Mouse (Mus musculus) granulocyte monocyte progenitor cell, adult 5-6 weeks (primary cell): ENCODE results near the gene Ip6k3. TPM values are rescaled to one million over a fixed set of nuclear protein-coding genes. Genes with fewer than 3 reads are reported as not detected.

Experiments
- total RNA-seq, 2 experiments: library from RNA; stranded (forward) in 1 of 2; stranded (reverse) in 1 of 2; fragments of 200-712, 200-1000 nt in 1 of 2; fragments of >200 nt in 1 of 2; fragmentation: Nextera tagmentation in 1 of 2; gene quantifications; 2 replicates each; pipeline ENCODE4 v1.2.3; 2014 to 2017

The Ip6k3 gene
- total RNA-seq, 2 experiments from 2014 or later: not detected

Other genes starting within 250 kb of the Ip6k3 start
- gene Phf1, start 234.7 kb downstream of the Ip6k3 start, total RNA-seq (2014; fragmentation: Nextera tagmentation): 3.4 and 9.3 TPM in 2 replicates
- gene Phf1, start 234.7 kb downstream of the Ip6k3 start, total RNA-seq (2017): 1.4 and 2.1 TPM in 2 replicates
- gene Cuta, start 228.2 kb downstream of the Ip6k3 start, total RNA-seq (2014; fragmentation: Nextera tagmentation): 226 and 256 TPM in 2 replicates
- gene Cuta, start 228.2 kb downstream of the Ip6k3 start, total RNA-seq (2017): 47.5 and 60.5 TPM in 2 replicates
- 7.2 and 10.1 TPM in 2 replicates for gene Syngap1, start 226.5 kb downstream of the Ip6k3 start, total RNA-seq (2014; fragmentation: Nextera tagmentation)
- 0.31 and 0.69 TPM in 2 replicates for gene Syngap1, start 226.5 kb downstream of the Ip6k3 start, total RNA-seq (2017)
- gene Zbtb9, start 194.6 kb downstream of the Ip6k3 start, total RNA-seq (2014; fragmentation: Nextera tagmentation): 9.4 and 14.4 TPM in 2 replicates
- 14.3 and 17.7 TPM in 2 replicates for gene Zbtb9, start 194.6 kb downstream of the Ip6k3 start, total RNA-seq (2017)
- 137 and 143 TPM in 2 replicates for gene Bak1, start 138.8 kb downstream of the Ip6k3 start, total RNA-seq (2014; fragmentation: Nextera tagmentation)
- gene Bak1, start 138.8 kb downstream of the Ip6k3 start, total RNA-seq (2017): 55.9 and 59.2 TPM in 2 replicates
- gene Itpr3, start 110.5 kb downstream of the Ip6k3 start, total RNA-seq (2014; fragmentation: Nextera tagmentation): 4.0 and 8.5 TPM in 2 replicates
- 6.1 and 6.5 TPM in 2 replicates for gene Itpr3, start 110.5 kb downstream of the Ip6k3 start, total RNA-seq (2017)
- 142 and 196 TPM in 2 replicates for gene Uqcc2, start 33.9 kb downstream of the Ip6k3 start, total RNA-seq (2014; fragmentation: Nextera tagmentation)
- gene Uqcc2, start 33.9 kb downstream of the Ip6k3 start, total RNA-seq (2017): 166 and 171 TPM in 2 replicates
- gene Lemd2, start 36.7 kb upstream of the Ip6k3 start, total RNA-seq (2014; fragmentation: Nextera tagmentation): 36.5 and 36.9 TPM in 2 replicates
- gene Lemd2, start 36.7 kb upstream of the Ip6k3 start, total RNA-seq (2017): 23.5 and 29.7 TPM in 2 replicates